Mouse (Mus musculus) liver, embryonic 13.5 days (tissue): ENCODE measurements around the gene Gm21292. TPM values are rescaled to one million over a fixed set of nuclear protein-coding genes. Genes with fewer than 3 reads are reported as not detected.
"Not testable (repeated sequence)": the region's sequence is repeated elsewhere in the genome, so short reads cannot be mapped to it uniquely, and the experiment has no call there.

Experiments used
- ATAC-seq: fragments of 200-750 bp; cut with Nextera tagmentation; 2 replicates; pipeline ENCODE4 v1.8.0; 2017; ENCODE audit warnings: low read depth, mild to moderate bottlenecking, moderate number of reproducible peaks, moderate library complexity
- DNase-seq: peaks from one replicate; pipeline ENCODE4 v3.0.0; 2022
- H3K27ac ChIP-seq: fragments of 300-500 bp; sonication (generic); 2 replicates; pipeline ENCODE4 v1.5.1; 2015; ENCODE audit warnings: moderate library complexity, mild to moderate bottlenecking, inconsistent platforms
- H3K27me3 ChIP-seq: fragments of 300-500 bp; sonication (generic); 2 replicates; pipeline ENCODE4 v1.6.1; 2015; ENCODE audit warnings: mild to moderate bottlenecking, inconsistent platforms
- H3K36me3 ChIP-seq: fragments of 300-500 bp; sonication (generic); 2 replicates; pipeline ENCODE4 v1.6.1; 2015; ENCODE audit warnings: mild to moderate bottlenecking, inconsistent platforms
- H3K4me1 ChIP-seq: fragments of 300-500 bp; sonication (generic); replicated peaks from 2 replicates; pipeline ENCODE4 v1.6.1; 2015; ENCODE audit warnings: inconsistent platforms
- H3K4me2 ChIP-seq: fragments of 300-500 bp; sonication (generic); 2 replicates; pipeline ENCODE4 v1.6.1; 2015; ENCODE audit warnings: inconsistent platforms, mild to moderate bottlenecking, moderate library complexity
- H3K4me3 ChIP-seq: fragments of 300-500 bp; sonication (generic); replicated peaks from 2 replicates; pipeline ENCODE4 v1.5.1; 2015; ENCODE audit warnings: mild to moderate bottlenecking, inconsistent platforms
- H3K9ac ChIP-seq: fragments of 300-500 bp; sonication (generic); 2 replicates; pipeline ENCODE4 v1.6.1; 2015; ENCODE audit warnings: mild to moderate bottlenecking, inconsistent platforms
- H3K9me3 ChIP-seq: fragments of 300-500 bp; sonication (generic); replicated peaks from 2 replicates; pipeline ENCODE4 v1.6.1; 2016; ENCODE audit warnings: inconsistent platforms
- WGBS: fragments of 180-500 bp; shearing (Covaris S2); methylation state at CpG from one replicate; pipeline ENCODE4 v1.1.7; 2015; ENCODE audit not compliant: insufficient replicate concordance; 5-methylcytosine and 5-hydroxymethylcytosine counted together
- polyA plus RNA-seq: library from polyadenylated mRNA; unstranded; fragments of >200 nt; fragmentation: Nextera tagmentation; extraction: Ambion mirVana; gene quantifications from 2 replicates; pipeline ENCODE4 v1.2.1, GENCODE M21; 2015

The Gm21292 gene
- polyA plus RNA-seq = not detected in 2 replicates

- H3K27ac ChIP-seq, H3K27me3 ChIP-seq, H3K4me3 ChIP-seq, H3K36me3 ChIP-seq, H3K4me2 ChIP-seq, DNase-seq, H3K9me3 ChIP-seq, H3K4me1 ChIP-seq, H3K9ac ChIP-seq, ATAC-seq: not testable (repeated sequence)
- WGBS = 15% methylated on average over 2 of the region's 2 CpGs
Measured at GRCm38 (mm10) chrY:9133824-9134223, at the start of gene Gm21292. Gene Gm21292 (minus strand): TSS chrY:9133924.

Other genes starting within 250 kb of the Gm21292 start
- gene Gm21721, start 68.3 kb upstream of the Gm21292 start, polyA plus RNA-seq = not detected in 2 replicates
- not detected in 2 replicates for gene Gm21812, start 213.3 kb upstream of the Gm21292 start, polyA plus RNA-seq